ENCODE assay signal across 27 mouse cellular contexts in genomic region chr2:11652780-11653179, GRCm38 (mm10). TPM values are rescaled to one million over a fixed set of nuclear protein-coding genes. Genes with fewer than 3 reads are reported as not detected.
"Had no signal": no experiment of that assay in that cellular context is flagged by ENCODE, and none has a peak within 500 bp of the region (broad histone marks: within the 10 kb centered on the region; RNA-seq: fewer than 3 reads in every experiment).

No protein-coding gene starts in this region.

- H3K4me3 ChIP-seq: kidney, embryonic 15.5 days; layer of hippocampus, adult 2 months; left cerebral cortex, adult 2 months; liver, embryonic 13.5 days; midbrain, embryonic 10.5 days; midbrain, embryonic 13.5 days; myocyte; neural tube, embryonic 13.5 days; stomach, embryonic 15.5 days had no signal

- H3K4me2 ChIP-seq: kidney, embryonic 15.5 days; liver, embryonic 13.5 days; midbrain, embryonic 13.5 days; neural tube, embryonic 13.5 days; stomach, embryonic 15.5 days had no signal

- H3K36me3 ChIP-seq: kidney, embryonic 15.5 days; liver, embryonic 13.5 days; midbrain, embryonic 10.5 days; midbrain, embryonic 13.5 days; neural tube, embryonic 13.5 days; stomach, embryonic 15.5 days had no signal

- H3K4me1 ChIP-seq: kidney, embryonic 15.5 days; liver, embryonic 13.5 days; midbrain, embryonic 10.5 days; midbrain, embryonic 13.5 days; neural tube, embryonic 13.5 days; stomach, embryonic 15.5 days had no signal

- H3K9me3 ChIP-seq: kidney, embryonic 15.5 days; liver, embryonic 13.5 days; midbrain, embryonic 10.5 days; midbrain, embryonic 13.5 days; neural tube, embryonic 13.5 days; stomach, embryonic 15.5 days had no signal

- H3K9ac ChIP-seq: kidney, embryonic 15.5 days; liver, embryonic 13.5 days; midbrain, embryonic 13.5 days; neural tube, embryonic 13.5 days; stomach, embryonic 15.5 days had no signal

- H3K27me3 ChIP-seq: kidney, embryonic 15.5 days; liver, embryonic 13.5 days; midbrain, embryonic 13.5 days; neural tube, embryonic 13.5 days; stomach, embryonic 15.5 days had no signal

- DNase-seq: kidney, adult 11 months; kidney, adult 8-10 months; kidney, postnatal 14 days; layer of hippocampus, adult 9-11 months; layer of hippocampus, postnatal 36 days; liver, embryonic 13.5 days; lung, adult 2 months; lung, postnatal 14 days; lung, postnatal 4 days; retina, postnatal 1 day; right cerebral cortex, postnatal 25 days had no signal

- ATAC-seq: midbrain, embryonic 13.5 days; midbrain, embryonic 16.5 days had no signal

- H3K27ac ChIP-seq: kidney, embryonic 15.5 days; layer of hippocampus, adult 2 months; left cerebral cortex, adult 2 months; liver, embryonic 13.5 days; midbrain, embryonic 10.5 days; midbrain, embryonic 13.5 days; neural tube, embryonic 13.5 days; stomach, embryonic 15.5 days had no signal

RNA-seq across cellular contexts. Expression of gene Il2ra, which starts 10.2 kb away (rescaled TPM):
- polyA plus RNA-seq: kidney, embryonic 15.5 days; limb, embryonic 11.5 days; limb, embryonic 14.5 days; liver, embryonic 13.5 days; liver, embryonic 16.5 days; midbrain, embryonic 10.5 days; myocyte had no signal

RNA-seq across cellular contexts. Expression of gene Gm17490, which starts 26.7 kb away (rescaled TPM):
- polyA plus RNA-seq: kidney, embryonic 15.5 days; large intestine, adult 2 months; limb, embryonic 11.5 days; limb, embryonic 14.5 days; liver, adult 2 months; liver, embryonic 13.5 days; liver, embryonic 16.5 days; lung, adult 2 months; lung, embryonic 16.5 days; midbrain, embryonic 10.5 days; midbrain, embryonic 13.5 days; midbrain, embryonic 16.5 days; myocyte; neural tube, embryonic 13.5 days; stomach, embryonic 15.5 days; thymus, postnatal 0 days had no signal
